Mouse (Mus musculus) erythroblast, adult 5-6 weeks (primary cell): ENCODE data around the gene Stac2. TPM values are rescaled to one million over a fixed set of nuclear protein-coding genes. Genes with fewer than 3 reads are reported as not detected.

ENCODE experiments used
- total RNA-seq, 2 experiments: library from RNA; stranded (forward) in 1 of 2; stranded (reverse) in 1 of 2; fragments of 150-400 nt in 1 of 2; fragments of 200-764, 138-1000 nt in 1 of 2; gene quantifications; 2 replicates each; pipeline versions ENCODE4 v1.2.3 to v1.2.4; 2015 to 2017; ENCODE audit warnings: low replicate concordance in 2 of 2

Gene Stac2
- total RNA-seq, 2 experiments from 2014 or later: not detected

Other genes with a start within 250 kb of the Stac2 start
- 2.1 TPM in 1 of 2 replicates, not detected in the other for gene B230217C12Rik, start 212.7 kb downstream of the Stac2 start, total RNA-seq (2015; ENCODE audit: low replicate concordance)
- not detected in 2 replicates for gene B230217C12Rik, start 212.7 kb downstream of the Stac2 start, total RNA-seq (2017; ENCODE audit: low replicate concordance)
- not detected in 2 replicates for gene Fbxo47, start 169.3 kb downstream of the Stac2 start, total RNA-seq (2015; ENCODE audit: low replicate concordance)
- 0.84 and 0.85 TPM in 2 replicates for gene Fbxo47, start 169.3 kb downstream of the Stac2 start, total RNA-seq (2017; ENCODE audit: low replicate concordance)
- gene Plxdc1, start 67.0 kb downstream of the Stac2 start, total RNA-seq (2015; ENCODE audit: low replicate concordance): 2.1 TPM in 1 of 2 replicates, not detected in the other
- 1.0 and 1.8 TPM in 2 replicates for gene Plxdc1, start 67.0 kb downstream of the Stac2 start, total RNA-seq (2017; ENCODE audit: low replicate concordance)
- 0.96 and 5.9 TPM in 2 replicates for gene Arl5c, start 57.3 kb downstream of the Stac2 start, total RNA-seq (2015; ENCODE audit: low replicate concordance)
- gene Arl5c, start 57.3 kb downstream of the Stac2 start, total RNA-seq (2017; ENCODE audit: low replicate concordance): 1.5 and 2.6 TPM in 2 replicates
- not detected in 2 replicates for gene Cacnb1, start 30.4 kb downstream of the Stac2 start, total RNA-seq (2015; ENCODE audit: low replicate concordance)
- gene Cacnb1, start 30.4 kb downstream of the Stac2 start, total RNA-seq (2017; ENCODE audit: low replicate concordance): 0.34 TPM in 1 of 2 replicates, not detected in the other
- gene Rpl19, start 26.8 kb downstream of the Stac2 start, total RNA-seq (2015; ENCODE audit: low replicate concordance): 701 and 899 TPM in 2 replicates
- 332 and 357 TPM in 2 replicates for gene Rpl19, start 26.8 kb downstream of the Stac2 start, total RNA-seq (2017; ENCODE audit: low replicate concordance)
- 9.6 and 10.2 TPM in 2 replicates for gene Fbxl20, start 96.9 kb upstream of the Stac2 start, total RNA-seq (2015; ENCODE audit: low replicate concordance)
- gene Fbxl20, start 96.9 kb upstream of the Stac2 start, total RNA-seq (2017; ENCODE audit: low replicate concordance): 14.0 and 22.7 TPM in 2 replicates
- gene Med1, start 139.8 kb upstream of the Stac2 start, total RNA-seq (2015; ENCODE audit: low replicate concordance): 30.6 and 34.9 TPM in 2 replicates
- gene Med1, start 139.8 kb upstream of the Stac2 start, total RNA-seq (2017; ENCODE audit: low replicate concordance): 19.5 and 24.0 TPM in 2 replicates
- gene Cdk12, start 149.6 kb upstream of the Stac2 start, total RNA-seq (2015; ENCODE audit: low replicate concordance): 181 and 207 TPM in 2 replicates
- 263 and 302 TPM in 2 replicates for gene Cdk12, start 149.6 kb upstream of the Stac2 start, total RNA-seq (2017; ENCODE audit: low replicate concordance)